Comparison of ENCODE assay signal across 7 mouse cellular contexts in the genomic region with DNA sequence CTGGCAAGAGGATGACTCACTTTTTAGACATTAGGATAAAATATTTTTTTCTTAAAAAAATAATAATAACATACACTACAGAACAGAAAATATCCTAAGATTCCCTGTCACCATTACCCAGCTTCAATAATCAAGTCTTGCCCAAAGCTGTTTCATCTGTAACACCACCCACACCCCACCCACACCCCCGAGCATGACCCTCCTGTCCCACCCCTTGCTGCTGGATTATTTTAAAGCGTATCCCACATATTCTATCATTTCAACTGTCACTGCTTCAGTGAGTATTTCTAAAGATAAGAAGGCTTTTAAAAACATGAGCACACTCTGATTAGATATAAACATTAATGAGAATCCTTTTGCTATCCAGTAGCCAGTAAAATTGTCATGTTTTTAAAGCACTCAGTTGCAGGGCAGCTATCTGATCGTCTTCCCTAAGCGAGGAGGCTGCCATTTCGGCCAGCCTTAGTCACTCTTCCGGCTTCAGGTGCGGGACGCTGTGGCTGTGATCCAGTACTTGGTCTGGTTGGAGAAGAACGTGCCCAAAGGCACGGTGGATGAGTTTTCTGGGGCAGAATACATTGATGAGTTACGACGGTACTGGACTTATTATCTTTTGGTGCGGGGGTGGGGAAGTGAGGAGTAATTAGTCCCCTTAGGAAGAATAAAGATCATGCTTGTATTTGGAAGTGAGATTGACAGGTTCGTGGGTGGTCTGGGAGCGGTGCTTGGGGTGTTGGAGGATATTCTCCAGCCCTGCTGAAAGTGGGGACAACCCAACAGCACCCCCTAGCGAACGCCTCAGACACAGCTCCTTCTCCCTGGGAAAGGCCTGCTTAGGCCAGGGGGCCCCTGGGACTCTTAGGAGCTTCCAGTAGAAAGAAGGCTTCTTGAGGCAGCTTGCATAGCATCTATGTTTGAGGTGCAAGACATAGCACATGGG. TPM values are rescaled to one million over a fixed set of nuclear protein-coding genes. Genes with fewer than 3 reads are reported as not detected.
A peak's percentile ranks its signal among the peaks of the same experiment; 100 is the strongest.
DNase-seq lines count a peak whose midpoint lies in the region; ATAC-seq lines count a peak whose summit lies in the region.

No protein-coding gene starts in this region.

- ATAC-seq in hindbrain, embryonic 14.5 days (ENCODE audit: low FRiP score), result no peak

- H3K9ac ChIP-seq in hindbrain, embryonic 14.5 days, result no peak overlapping the region

- no peak overlapping the region for H3K27ac ChIP-seq in hindbrain, embryonic 14.5 days

- H3K4me1 ChIP-seq in hindbrain, embryonic 14.5 days (replicated peaks; ENCODE audit: control insufficient read depth, insufficient read depth, low read length), result no peaks in the 10 kb centered on the region
- peaks cover 45% of the 10 kb centered on the region for H3K4me1 ChIP-seq in megakaryocyte, embryonic 14.5 days

- no peaks in the 10 kb centered on the region for H3K36me3 ChIP-seq in hindbrain, embryonic 14.5 days (replicated peaks; ENCODE audit: control insufficient read depth, insufficient read depth)
- no peaks in the 10 kb centered on the region for H3K36me3 ChIP-seq in megakaryocyte, embryonic 14.5 days (replicated peaks; ENCODE audit: low read length)

- H3K27me3 ChIP-seq in hindbrain, embryonic 14.5 days (ENCODE audit: control insufficient read depth, insufficient read depth, low read length), result no peaks in the 10 kb centered on the region
- peaks cover 17% of the 10 kb centered on the region for H3K27me3 ChIP-seq in megakaryocyte, embryonic 14.5 days (replicated peaks)

- no peak overlapping the region for H3K4me3 ChIP-seq in hindbrain, embryonic 14.5 days (replicated peaks; ENCODE audit: low read length)
- peak overlapping the region; percentile 59 for H3K4me3 ChIP-seq in megakaryocyte, embryonic 14.5 days (replicated peaks)

- no peaks in the 10 kb centered on the region for H3K9me3 ChIP-seq in hindbrain, embryonic 14.5 days (ENCODE audit: control insufficient read depth, low read length)
- peaks cover 3% of the 10 kb centered on the region; the same call in 1 of the 2 replicates for H3K9me3 ChIP-seq in megakaryocyte, embryonic 14.5 days

- peak overlapping the region; percentile 38 for H3K4me2 ChIP-seq in hindbrain, embryonic 14.5 days (replicated peaks)

- WGBS in hindbrain, embryonic 14.5 days, result 29% methylated on average over 17 of the region's 17 CpGs

- peak; percentile 72 for DNase-seq in ZHBTc4 (ENCODE audit: low read depth, low spot score)
- DNase-seq in cerebellum, postnatal 14 days, result peak; percentile 82 to 87
- peak; percentile 47 to 61 for DNase-seq in frontal cortex, postnatal 36 days (ENCODE audit: low spot score in 2 of 2)
- DNase-seq in hindbrain, embryonic 14.5 days (ENCODE audit: low spot score), result peak; percentile 34
- DNase-seq in left cerebral cortex, adult 18-20 months (ENCODE audit: low spot score in 2 of 2), result peak; percentile 52 to 67
- peak; percentile 59 for DNase-seq in right cerebral cortex, postnatal 4 days

RNA-seq across cellular contexts. Expression of a gene that starts 15.9 kb away (rescaled TPM):
- polyA plus RNA-seq in hindbrain, embryonic 14.5 days (2014; fragmentation: Nextera tagmentation; extraction: Ambion mirVana), result 0.35 and 0.70 TPM in 2 replicates
- total RNA-seq in left cerebral cortex, adult 18-20 months (2021), result under 1 TPM; 0.26 to 0.45 TPM
- polyA plus RNA-seq in megakaryocyte, embryonic 14.5 days (2012; ENCODE audit: insufficient read depth, low replicate concordance), result 0.26 TPM in 1 of 2 replicates, not detected in the other

RNA-seq across cellular contexts. Expression of a gene that starts 21.8 kb away (rescaled TPM):
- 1.1 and 1.3 TPM in 2 replicates for polyA plus RNA-seq in hindbrain, embryonic 14.5 days (2014; fragmentation: Nextera tagmentation; extraction: Ambion mirVana)
- 1 to 10 TPM; 1.6 to 1.7 TPM for total RNA-seq in left cerebral cortex, adult 18-20 months (2021)
- 26.2 and 50.4 TPM in 2 replicates for polyA plus RNA-seq in megakaryocyte, embryonic 14.5 days (2012; ENCODE audit: insufficient read depth, low replicate concordance)

Comparison
In these comparisons a context has a peak if more than half of its experiments do, and no peak if none do; other contexts are left out.
1. DNase-seq: peak in every context shown above with its lines; median percentile 84 in cerebellum, postnatal 14 days; 72 in ZHBTc4; 60 in left cerebral cortex, adult 18-20 months; 59 in right cerebral cortex, postnatal 4 days; 54 in frontal cortex, postnatal 36 days; 34 in hindbrain, embryonic 14.5 days.
2. RNA of a gene that starts 21.8 kb away (polyA plus RNA-seq): 26.2 to 50.4 TPM in megakaryocyte, embryonic 14.5 days; 1.1 to 1.3 TPM in hindbrain, embryonic 14.5 days; every median in the first group is over 10 times any median in the second.